Mouse (Mus musculus) hindbrain, embryonic 14.5 days (tissue): ENCODE results near the gene Ddx23. TPM values are rescaled to one million over a fixed set of nuclear protein-coding genes. Genes with fewer than 3 reads are reported as not detected.

Experiments used
- ATAC-seq: fragments of 200-750 bp; cut with Nextera tagmentation; 2 replicates; pipeline ENCODE4 v1.8.0; 2017; ENCODE audit warnings: moderate number of reproducible peaks, mild to moderate bottlenecking, moderate TSS enrichment, moderate library complexity; ENCODE audit not compliant: low FRiP score
- DNase-seq: peaks from one replicate; pipeline ENCODE4 v3.0.0-alpha.2; 2015; ENCODE audit warnings: low spot score
- H3K27ac ChIP-seq: fragments of 300-500 bp; sonication (generic); 2 replicates; pipeline ENCODE4 v1.5.1; 2014; ENCODE audit warnings: mild to moderate bottlenecking, moderate library complexity
- H3K27me3 ChIP-seq: fragments of 300-500 bp; sonication (generic); 2 replicates; pipeline ENCODE4 v1.6.1; 2014; ENCODE audit warnings: mild to moderate bottlenecking, low read length, mixed read lengths; ENCODE audit not compliant: control insufficient read depth, insufficient read depth
- H3K36me3 ChIP-seq: fragments of 300-500 bp; sonication (generic); replicated peaks from 2 replicates; pipeline ENCODE4 v1.6.1; 2014; ENCODE audit not compliant: control insufficient read depth, insufficient read depth
- H3K4me1 ChIP-seq: fragments of 300-500 bp; sonication (generic); replicated peaks from 2 replicates; pipeline ENCODE4 v1.6.1; 2014; ENCODE audit warnings: antibody characterized with exemption, low read length, mixed read lengths; ENCODE audit not compliant: control insufficient read depth, insufficient read depth
- H3K4me2 ChIP-seq: fragments of 300-500 bp; sonication (generic); replicated peaks from 2 replicates; pipeline ENCODE4 v1.6.1; 2014; ENCODE audit warnings: mild to moderate bottlenecking, moderate library complexity
- H3K4me3 ChIP-seq: fragments of 300-500 bp; sonication (generic); replicated peaks from 2 replicates; pipeline ENCODE4 v1.5.1; 2014; ENCODE audit warnings: mild to moderate bottlenecking, low read length
- H3K9ac ChIP-seq: fragments of 300-500 bp; sonication (generic); 2 replicates; pipeline ENCODE4 v1.6.1; 2014
- H3K9me3 ChIP-seq: fragments of 300-500 bp; sonication (generic); 2 replicates; pipeline ENCODE4 v1.6.1; 2016; ENCODE audit warnings: low read length; ENCODE audit not compliant: control insufficient read depth
- WGBS: fragments of 180-500 bp; shearing (Covaris S2); extraction: QIAGEN DNeasy Blood & Tissue Kit; methylation state at CpG from one replicate; pipeline ENCODE4 v1.1.7; 2014; 5-methylcytosine and 5-hydroxymethylcytosine counted together
- polyA plus RNA-seq: library from polyadenylated mRNA; unstranded; fragments of >200 nt; fragmentation: Nextera tagmentation; extraction: Ambion mirVana; gene quantifications from 2 replicates; pipeline ENCODE4 v1.2.1, GENCODE M21; 2014

The Ddx23 gene
- polyA plus RNA-seq, 1 experiment from 2014 or later: 22.5 TPM

GRCm38 (mm10) chr15:98676471-98676870 lies 13.8 kb upstream of the Ddx23 start:
- Histone ChIP-seq H3K36me3 (no peaks in the 10 kb centered on the region), H3K4me2 (peak overlapping the region; percentile 99), H3K9ac (peak overlapping the region; percentile 65), H3K27me3 (no peaks in the 10 kb centered on the region; the same call in 1 of the 2 replicates), H3K4me1 (peaks cover 31% of the 10 kb centered on the region), H3K4me3 (peak overlapping the region; percentile 52), H3K27ac (no peak overlapping the region), H3K9me3 (no peaks in the 10 kb centered on the region)
- 1% methylated on average over 9 of the region's 9 CpGs for WGBS
- ATAC-seq (no peak), DNase-seq (no peak)

- Histone ChIP-seq H3K9me3 (no peaks in the 10 kb centered on the region), H3K4me2 (peak overlapping the region; percentile 99), H3K9ac (peak overlapping the region; percentile 65), H3K4me1 (peaks cover 31% of the 10 kb centered on the region), H3K27ac (peak overlapping the region; percentile 55; the same call in 1 of the 2 replicates), H3K27me3 (no peaks in the 10 kb centered on the region), H3K4me3 (peak overlapping the region; percentile 52), H3K36me3 (no peaks in the 10 kb centered on the region)
- 2% methylated on average over 14 of the region's 14 CpGs for WGBS
- DNase-seq (no peak), ATAC-seq (no peak)
Measured at GRCm38 (mm10) chr15:98675634-98676250, 13.0 kb upstream of the Ddx23 start.

GRCm38 (mm10) chr15:98674994-98675545 lies 12.4 kb upstream of the Ddx23 start:
- DNase-seq: no peak
- WGBS: 14% methylated on average over 11 of the region's 11 CpGs
- no peak for ATAC-seq
- H3K4me1 ChIP-seq: peaks cover 31% of the 10 kb centered on the region
- H3K4me3 ChIP-seq: peak overlapping the region; percentile 52
- H3K36me3 ChIP-seq: no peaks in the 10 kb centered on the region
- H3K27me3 ChIP-seq: no peaks in the 10 kb centered on the region
- H3K9me3 ChIP-seq: no peaks in the 10 kb centered on the region
- H3K9ac ChIP-seq: peak overlapping the region; percentile 65
- peak overlapping the region; percentile 55; the same call in 1 of the 2 replicates for H3K27ac ChIP-seq
- peak overlapping the region; percentile 99 for H3K4me2 ChIP-seq

- ATAC-seq (peak; percentile 63; the same call in 1 of the 2 replicates), DNase-seq (peak; percentile 70)
- no peaks in the 10 kb centered on the region for H3K36me3 ChIP-seq
- H3K4me2 ChIP-seq: peak overlapping the region; percentile 99
- peak overlapping the region; percentile 52 for H3K4me3 ChIP-seq
- peak overlapping the region; percentile 51; the same call in 1 of the 2 replicates for H3K27ac ChIP-seq
- H3K4me1 ChIP-seq: peaks cover 31% of the 10 kb centered on the region
- H3K9ac ChIP-seq: peak overlapping the region; percentile 65
- H3K27me3 ChIP-seq: no peaks in the 10 kb centered on the region
- H3K9me3 ChIP-seq: no peaks in the 10 kb centered on the region
- 14% methylated on average over 7 of the region's 7 CpGs for WGBS
Measured at GRCm38 (mm10) chr15:98674284-98674993, 11.7 kb upstream of the Ddx23 start.

- Histone ChIP-seq H3K9me3 (no peaks in the 10 kb centered on the region), H3K36me3 (no peaks in the 10 kb centered on the region), H3K27ac (0 out of 2 replicates have a peak overlapping the region, but pooled peaks have one; percentile 51), H3K4me1 (peaks cover 31% of the 10 kb centered on the region), H3K4me2 (peak overlapping the region; percentile 99; the same call in 1 of the 2 replicates), H3K4me3 (no peak overlapping the region), H3K9ac (no peak overlapping the region), H3K27me3 (no peaks in the 10 kb centered on the region)
- 76% methylated on average over 7 of the region's 7 CpGs for WGBS
- no peak for ATAC-seq
- no peak for DNase-seq
Measured at GRCm38 (mm10) chr15:98673732-98674131, 11.0 kb upstream of the Ddx23 start.

- ATAC-seq (no peak), DNase-seq (no peak)
- Histone ChIP-seq H3K27me3 (no peaks in the 10 kb centered on the region), H3K36me3 (no peaks in the 10 kb centered on the region), H3K4me3 (no peak overlapping the region), H3K4me2 (no peak overlapping the region), H3K4me1 (peaks cover 31% of the 10 kb centered on the region), H3K9me3 (no peaks in the 10 kb centered on the region), H3K27ac (no peak overlapping the region), H3K9ac (no peak overlapping the region)
- WGBS: 97% methylated on average over 4 of the region's 4 CpGs
Measured at GRCm38 (mm10) chr15:98672592-98672991, 9.9 kb upstream of the Ddx23 start.

GRCm38 (mm10) chr15:98664042-98664907 lies 1.6 kb upstream of the Ddx23 start:
- no peaks in the 10 kb centered on the region for H3K36me3 ChIP-seq
- DNase-seq (peak; percentile 55), ATAC-seq (no peak)
- H3K27me3 ChIP-seq: no peaks in the 10 kb centered on the region
- H3K4me2 ChIP-seq: no peak overlapping the region
- peaks cover 8% of the 10 kb centered on the region; the same call in 1 of the 2 replicates for H3K4me1 ChIP-seq
- H3K4me3 ChIP-seq: no peak overlapping the region
- no peak overlapping the region for H3K9ac ChIP-seq
- no peaks in the 10 kb centered on the region for H3K9me3 ChIP-seq
- H3K27ac ChIP-seq: no peak overlapping the region
- 82% methylated on average over 11 of the region's 11 CpGs for WGBS

GRCm38 (mm10) chr15:98662198-98662566 lies 512 bp downstream of the Ddx23 start:
- H3K27me3 ChIP-seq: no peaks in the 10 kb centered on the region
- ATAC-seq: no peak
- peak overlapping the region; percentile 75 for H3K4me2 ChIP-seq

More at GRCm38 (mm10) chr15:98662198-98662566, 512 bp downstream of the Ddx23 start:
- H3K27ac ChIP-seq: peak overlapping the region; percentile 93
- H3K36me3 ChIP-seq: peaks cover 18% of the 10 kb centered on the region
- no peaks in the 10 kb centered on the region for H3K9me3 ChIP-seq
- DNase-seq: no peak
- peaks cover 8% of the 10 kb centered on the region; the same call in 1 of the 2 replicates for H3K4me1 ChIP-seq
- H3K4me3 ChIP-seq: peak overlapping the region; percentile 95
- peak overlapping the region; percentile 94 for H3K9ac ChIP-seq
- 2% methylated on average over 14 of the region's 14 CpGs for WGBS
